Mouse (Mus musculus) liver, adult 2 months (tissue): ENCODE results near the gene Sumf1.
A peak's percentile ranks its signal among the peaks of the same experiment; 100 is the strongest.

ENCODE experiments used
- CTCF ChIP-seq: fragments of 200-500 bp; IDR thresholded peaks from 2 replicates; pipeline ENCODE4 v1.5.1; 2011; ENCODE audit warnings: low read depth, low read length, control low read depth
- POLR2A ChIP-seq: fragments of 200-500 bp; IDR thresholded peaks from 2 replicates; pipeline ENCODE4 v1.6.1; 2011; ENCODE audit warnings: low read length, control low read depth; ENCODE audit not compliant: insufficient read depth; ENCODE audit errors: extremely low read depth

- TF ChIP-seq CTCF: peak; percentile 63
- TF ChIP-seq POLR2A: no peak
These were observed 119.8 kb downstream of the Sumf1 start for GRCm38 (mm10) chr6:108065583-108065982.
